Mouse (Mus musculus): ENCODE measurements around the gene Sem1. TPM values are rescaled to one million over a fixed set of nuclear protein-coding genes. Genes with fewer than 3 reads are reported as not detected.

The Sem1 gene
- polyA plus RNA-seq, 1 experiment from 2014 or later, result 251 TPM

- no peak overlapping the region for H3K9ac ChIP-seq (ENCODE audit: low read length)
- ATAC-seq (ENCODE audit: low FRiP score), result no peak
- no peak overlapping the region for H3K4me2 ChIP-seq
- DNase-seq (ENCODE audit: low spot score, missing footprints), result no peak
- H3K27ac ChIP-seq (ENCODE audit: low read depth, low read length), result no peak overlapping the region
- 84% methylated on average over 3 of the region's 3 CpGs for WGBS
- H3K27me3 ChIP-seq (ENCODE audit: control insufficient read depth, insufficient read depth, low read length), result no peaks in the 10 kb centered on the region
- H3K4me3 ChIP-seq (ENCODE audit: low read depth, low read length), result no peak overlapping the region
- no peaks in the 10 kb centered on the region for H3K36me3 ChIP-seq (ENCODE audit: control insufficient read depth, insufficient read depth, low read length)
- no peaks in the 10 kb centered on the region for H3K4me1 ChIP-seq (ENCODE audit: control insufficient read depth, insufficient read depth, low read length)
- H3K9me3 ChIP-seq (ENCODE audit: control insufficient read depth, low read length), result no peaks in the 10 kb centered on the region
Measured at GRCm38 (mm10) chr6:6568436-6568835, 10.0 kb downstream of the Sem1 start.

GRCm38 (mm10) chr6:6563691-6564090 lies 14.8 kb downstream of the Sem1 start:
- 91% methylated on average over 5 of the region's 5 CpGs for WGBS
- Histone ChIP-seq H3K27me3 (ENCODE audit: control insufficient read depth, insufficient read depth, low read length) (no peaks in the 10 kb centered on the region), H3K9me3 (ENCODE audit: control insufficient read depth, low read length) (no peaks in the 10 kb centered on the region), H3K4me2 (no peak overlapping the region), H3K9ac (ENCODE audit: low read length) (no peak overlapping the region), H3K36me3 (ENCODE audit: control insufficient read depth, insufficient read depth, low read length) (no peaks in the 10 kb centered on the region), H3K27ac (ENCODE audit: low read depth, low read length) (no peak overlapping the region), H3K4me1 (ENCODE audit: control insufficient read depth, insufficient read depth, low read length) (no peaks in the 10 kb centered on the region), H3K4me3 (ENCODE audit: low read depth, low read length) (no peak overlapping the region)
- DNase-seq (ENCODE audit: low spot score, missing footprints), result peak; percentile 47
- ATAC-seq (ENCODE audit: low FRiP score), result no peak

GRCm38 (mm10) chr6:6562716-6563115 lies 15.7 kb downstream of the Sem1 start:
- H3K27ac ChIP-seq (ENCODE audit: low read depth, low read length), result no peak overlapping the region
- no peaks in the 10 kb centered on the region for H3K36me3 ChIP-seq (ENCODE audit: control insufficient read depth, insufficient read depth, low read length)
- H3K4me1 ChIP-seq (ENCODE audit: control insufficient read depth, insufficient read depth, low read length), result no peaks in the 10 kb centered on the region
- no peak overlapping the region for H3K4me2 ChIP-seq
- peak; percentile 65 for DNase-seq (ENCODE audit: low spot score, missing footprints)
- no peaks in the 10 kb centered on the region for H3K27me3 ChIP-seq (ENCODE audit: control insufficient read depth, insufficient read depth, low read length)
- no peaks in the 10 kb centered on the region for H3K9me3 ChIP-seq (ENCODE audit: control insufficient read depth, low read length)
- no peak overlapping the region for H3K4me3 ChIP-seq (ENCODE audit: low read depth, low read length)
- no peak for ATAC-seq (ENCODE audit: low FRiP score)
- 80% methylated on average over 5 of the region's 5 CpGs for WGBS
- H3K9ac ChIP-seq (ENCODE audit: low read length), result no peak overlapping the region

- Histone ChIP-seq H3K9me3 (ENCODE audit: control insufficient read depth, low read length) (no peaks in the 10 kb centered on the region), H3K27ac (ENCODE audit: low read depth, low read length) (no peak overlapping the region), H3K4me2 (no peak overlapping the region), H3K4me1 (ENCODE audit: control insufficient read depth, insufficient read depth, low read length) (no peaks in the 10 kb centered on the region), H3K4me3 (ENCODE audit: low read depth, low read length) (no peak overlapping the region), H3K36me3 (ENCODE audit: control insufficient read depth, insufficient read depth, low read length) (no peaks in the 10 kb centered on the region; the same call in 1 of the 2 replicates), H3K27me3 (ENCODE audit: control insufficient read depth, insufficient read depth, low read length) (no peaks in the 10 kb centered on the region), H3K9ac (ENCODE audit: low read length) (no peak overlapping the region)
- 100% methylated on average over 1 of the region's 1 CpGs for WGBS
- no peak for ATAC-seq (ENCODE audit: low FRiP score)
- DNase-seq (ENCODE audit: low spot score, missing footprints), result peak; percentile 23
Measured at GRCm38 (mm10) chr6:6557647-6558046, 20.8 kb downstream of the Sem1 start.

GRCm38 (mm10) chr6:6552006-6552405 lies 26.5 kb downstream of the Sem1 start:
- WGBS, result 95% methylated on average over 6 of the region's 6 CpGs
- Histone ChIP-seq H3K9me3 (ENCODE audit: control insufficient read depth, low read length) (no peaks in the 10 kb centered on the region), H3K27me3 (ENCODE audit: control insufficient read depth, insufficient read depth, low read length) (no peaks in the 10 kb centered on the region), H3K4me2 (no peak overlapping the region), H3K9ac (ENCODE audit: low read length) (no peak overlapping the region), H3K27ac (ENCODE audit: low read depth, low read length) (no peak overlapping the region), H3K4me3 (ENCODE audit: low read depth, low read length) (no peak overlapping the region), H3K4me1 (ENCODE audit: control insufficient read depth, insufficient read depth, low read length) (no peaks in the 10 kb centered on the region), H3K36me3 (ENCODE audit: control insufficient read depth, insufficient read depth, low read length) (no peaks in the 10 kb centered on the region; the same call in 1 of the 2 replicates)
- ATAC-seq (ENCODE audit: low FRiP score) (no peak), DNase-seq (ENCODE audit: low spot score, missing footprints) (no peak)

GRCm38 (mm10) chr6:6547997-6548396 lies 30.5 kb downstream of the Sem1 start:
- no peaks in the 10 kb centered on the region for H3K9me3 ChIP-seq (ENCODE audit: control insufficient read depth, low read length)
- no peak for DNase-seq (ENCODE audit: low spot score, missing footprints)
- no peak overlapping the region for H3K4me2 ChIP-seq
- no peak for ATAC-seq (ENCODE audit: low FRiP score)
- H3K4me3 ChIP-seq (ENCODE audit: low read depth, low read length), result no peak overlapping the region
- no peaks in the 10 kb centered on the region for H3K27me3 ChIP-seq (ENCODE audit: control insufficient read depth, insufficient read depth, low read length)
- 73% methylated on average over 5 of the region's 5 CpGs for WGBS
- H3K27ac ChIP-seq (ENCODE audit: low read depth, low read length), result no peak overlapping the region
- no peak overlapping the region for H3K9ac ChIP-seq (ENCODE audit: low read length)
- H3K4me1 ChIP-seq (ENCODE audit: control insufficient read depth, insufficient read depth, low read length), result no peaks in the 10 kb centered on the region
- H3K36me3 ChIP-seq (ENCODE audit: control insufficient read depth, insufficient read depth, low read length), result no peaks in the 10 kb centered on the region

GRCm38 (mm10) chr6:6544255-6544645 lies 34.2 kb downstream of the Sem1 start:
- 91% methylated on average over 4 of the region's 4 CpGs for WGBS
- ATAC-seq (ENCODE audit: low FRiP score), result no peak
- no peak overlapping the region for H3K4me2 ChIP-seq
- no peak overlapping the region for H3K27ac ChIP-seq (ENCODE audit: low read depth, low read length)
- H3K9ac ChIP-seq (ENCODE audit: low read length), result no peak overlapping the region
- no peaks in the 10 kb centered on the region for H3K9me3 ChIP-seq (ENCODE audit: control insufficient read depth, low read length)
- H3K4me1 ChIP-seq (ENCODE audit: control insufficient read depth, insufficient read depth, low read length), result no peaks in the 10 kb centered on the region
- no peaks in the 10 kb centered on the region for H3K27me3 ChIP-seq (ENCODE audit: control insufficient read depth, insufficient read depth, low read length)
- DNase-seq (ENCODE audit: low spot score, missing footprints), result no peak
- no peaks in the 10 kb centered on the region for H3K36me3 ChIP-seq (ENCODE audit: control insufficient read depth, insufficient read depth, low read length)
- no peak overlapping the region for H3K4me3 ChIP-seq (ENCODE audit: low read depth, low read length)

GRCm38 (mm10) chr6:6543606-6544254 lies 34.7 kb downstream of the Sem1 start:
- no peak overlapping the region for H3K27ac ChIP-seq (ENCODE audit: low read depth, low read length)
- ATAC-seq (ENCODE audit: low FRiP score), result no peak
- H3K9me3 ChIP-seq (ENCODE audit: control insufficient read depth, low read length), result no peaks in the 10 kb centered on the region
- no peak for DNase-seq (ENCODE audit: low spot score, missing footprints)
- WGBS, result 93% methylated on average over 9 of the region's 9 CpGs
- H3K36me3 ChIP-seq (ENCODE audit: control insufficient read depth, insufficient read depth, low read length), result no peaks in the 10 kb centered on the region
- no peak overlapping the region for H3K4me3 ChIP-seq (ENCODE audit: low read depth, low read length)
- no peak overlapping the region for H3K9ac ChIP-seq (ENCODE audit: low read length)
- no peaks in the 10 kb centered on the region for H3K27me3 ChIP-seq (ENCODE audit: control insufficient read depth, insufficient read depth, low read length)
- H3K4me2 ChIP-seq, result no peak overlapping the region
- H3K4me1 ChIP-seq (ENCODE audit: control insufficient read depth, insufficient read depth, low read length), result no peaks in the 10 kb centered on the region

GRCm38 (mm10) chr6:6542133-6542532 lies 36.3 kb downstream of the Sem1 start:
- Histone ChIP-seq H3K4me3 (ENCODE audit: low read depth, low read length) (no peak overlapping the region), H3K27me3 (ENCODE audit: control insufficient read depth, insufficient read depth, low read length) (no peaks in the 10 kb centered on the region), H3K4me2 (no peak overlapping the region), H3K9me3 (ENCODE audit: control insufficient read depth, low read length) (no peaks in the 10 kb centered on the region), H3K4me1 (ENCODE audit: control insufficient read depth, insufficient read depth, low read length) (no peaks in the 10 kb centered on the region), H3K36me3 (ENCODE audit: control insufficient read depth, insufficient read depth, low read length) (no peaks in the 10 kb centered on the region), H3K9ac (ENCODE audit: low read length) (no peak overlapping the region), H3K27ac (ENCODE audit: low read depth, low read length) (no peak overlapping the region)
- DNase-seq (ENCODE audit: low spot score, missing footprints) (no peak), ATAC-seq (ENCODE audit: low FRiP score) (no peak)

All from midbrain, embryonic 11.5 days (tissue).